Mouse (Mus musculus): ENCODE results near the gene Uba7. TPM values are rescaled to one million over a fixed set of nuclear protein-coding genes. Genes with fewer than 3 reads are reported as not detected.

Gene Uba7
- polyA plus RNA-seq, 1 experiment from 2014 or later: 25.4 TPM

- WGBS: 89% methylated on average over 3 of the region's 3 CpGs
- peaks cover 74% of the 10 kb centered on the region for H3K36me3 ChIP-seq
- no peak overlapping the region for H3K27ac ChIP-seq
- no peak overlapping the region for H3K4me2 ChIP-seq
- no peak overlapping the region for H3K4me3 ChIP-seq (replicated peaks)
- ATAC-seq (ENCODE audit: insufficient number of reproducible peaks, insufficient read depth, low FRiP score, low TSS enrichment, low read depth): no peak
- peaks cover 5% of the 10 kb centered on the region; the same call in 1 of the 2 replicates for H3K9me3 ChIP-seq
- H3K9ac ChIP-seq (replicated peaks): no peak overlapping the region
- no peaks in the 10 kb centered on the region for H3K27me3 ChIP-seq
- no peaks in the 10 kb centered on the region for H3K4me1 ChIP-seq (replicated peaks)
These were observed 51.3 kb downstream of the Uba7 start for GRCm38 (mm10) chr9:108026584-108026983.

- no peak overlapping the region for H3K27ac ChIP-seq
- no peak for ATAC-seq (ENCODE audit: insufficient number of reproducible peaks, insufficient read depth, low FRiP score, low TSS enrichment, low read depth)
These were observed 52.6 kb downstream of the Uba7 start for GRCm38 (mm10) chr9:108027867-108028266.

GRCm38 (mm10) chr9:108032126-108032525, 56.8 kb downstream of the Uba7 start:
- no peak overlapping the region for H3K9ac ChIP-seq (replicated peaks)
- peaks cover 5% of the 10 kb centered on the region; the same call in 1 of the 2 replicates for H3K9me3 ChIP-seq
- H3K4me3 ChIP-seq (replicated peaks): no peak overlapping the region
- H3K36me3 ChIP-seq: peaks cover 84% of the 10 kb centered on the region
- no peaks in the 10 kb centered on the region for H3K27me3 ChIP-seq
- ATAC-seq (ENCODE audit: insufficient number of reproducible peaks, insufficient read depth, low FRiP score, low TSS enrichment, low read depth): no peak
- no peak overlapping the region for H3K4me2 ChIP-seq
- no peak overlapping the region for H3K27ac ChIP-seq
- WGBS: 92% methylated on average over 5 of the region's 5 CpGs
- no peaks in the 10 kb centered on the region for H3K4me1 ChIP-seq (replicated peaks)

More at GRCm38 (mm10) chr9:108027867-108028266, 52.6 kb downstream of the Uba7 start:
- H3K9me3 ChIP-seq: peaks cover 5% of the 10 kb centered on the region; the same call in 1 of the 2 replicates
- no peaks in the 10 kb centered on the region for H3K4me1 ChIP-seq (replicated peaks)
- H3K9ac ChIP-seq (replicated peaks): no peak overlapping the region
- no peak overlapping the region for H3K4me2 ChIP-seq
- WGBS: 96% methylated on average over 3 of the region's 3 CpGs
- no peak overlapping the region for H3K4me3 ChIP-seq (replicated peaks)
- peaks cover 86% of the 10 kb centered on the region for H3K36me3 ChIP-seq
- H3K27me3 ChIP-seq: no peaks in the 10 kb centered on the region

Other genes with a start within 250 kb of the Uba7 start
- 232 and 239 TPM in 2 replicates for gene Rbm5, start 204.5 kb upstream of the Uba7 start, polyA plus RNA-seq (2016; fragmentation: Nextera tagmentation; extraction: Ambion mirVana)
- gene Rbm6, start 102.3 kb upstream of the Uba7 start, polyA plus RNA-seq (2016; fragmentation: Nextera tagmentation; extraction: Ambion mirVana): 111 TPM in 2 replicates
- 10.4 and 12.9 TPM in 2 replicates for gene Mon1a, start 87.4 kb upstream of the Uba7 start, polyA plus RNA-seq (2016; fragmentation: Nextera tagmentation; extraction: Ambion mirVana)
- gene Mst1r, start 68.6 kb upstream of the Uba7 start, polyA plus RNA-seq (2016; fragmentation: Nextera tagmentation; extraction: Ambion mirVana): 2.5 and 3.1 TPM in 2 replicates
- not detected in 2 replicates for gene Actl11, start 47.0 kb upstream of the Uba7 start, polyA plus RNA-seq (2016; fragmentation: Nextera tagmentation; extraction: Ambion mirVana)
- gene Camkv, start 39.8 kb upstream of the Uba7 start, polyA plus RNA-seq (2016; fragmentation: Nextera tagmentation; extraction: Ambion mirVana): 11.3 and 12.7 TPM in 2 replicates
- 32.3 and 33.0 TPM in 2 replicates for gene Traip, start 25.4 kb upstream of the Uba7 start, polyA plus RNA-seq (2016; fragmentation: Nextera tagmentation; extraction: Ambion mirVana)
- gene Gm20661, start 7.6 kb downstream of the Uba7 start, polyA plus RNA-seq (2016; fragmentation: Nextera tagmentation; extraction: Ambion mirVana): 10.4 and 11.2 TPM in 2 replicates
- 133 and 138 TPM in 2 replicates for gene Inka1, start 10.4 kb downstream of the Uba7 start, polyA plus RNA-seq (2016; fragmentation: Nextera tagmentation; extraction: Ambion mirVana)
- gene Cdhr4, start 17.0 kb downstream of the Uba7 start, polyA plus RNA-seq (2016; fragmentation: Nextera tagmentation; extraction: Ambion mirVana): 18.6 and 19.3 TPM in 2 replicates
- 1.3 TPM in 2 replicates for gene Gm20662, start 20.8 kb downstream of the Uba7 start, polyA plus RNA-seq (2016; fragmentation: Nextera tagmentation; extraction: Ambion mirVana)
- gene Ip6k1, start 27.0 kb downstream of the Uba7 start, polyA plus RNA-seq (2016; fragmentation: Nextera tagmentation; extraction: Ambion mirVana): 80.6 and 84.4 TPM in 2 replicates
- gene Gmppb, start 73.7 kb downstream of the Uba7 start, polyA plus RNA-seq (2016; fragmentation: Nextera tagmentation; extraction: Ambion mirVana): 22.5 and 25.5 TPM in 2 replicates
- gene Amigo3, start 77.7 kb downstream of the Uba7 start, polyA plus RNA-seq (2016; fragmentation: Nextera tagmentation; extraction: Ambion mirVana): 3.1 and 3.7 TPM in 2 replicates
- 0.18 and 0.51 TPM in 2 replicates for gene Mst1, start 104.9 kb downstream of the Uba7 start, polyA plus RNA-seq (2016; fragmentation: Nextera tagmentation; extraction: Ambion mirVana)
- 30.5 and 38.0 TPM in 2 replicates for gene Rnf123, start 107.8 kb downstream of the Uba7 start, polyA plus RNA-seq (2016; fragmentation: Nextera tagmentation; extraction: Ambion mirVana)
- 56.9 and 57.9 TPM in 2 replicates for gene Apeh, start 119.1 kb downstream of the Uba7 start, polyA plus RNA-seq (2016; fragmentation: Nextera tagmentation; extraction: Ambion mirVana)
- gene Bsn, start 214.9 kb downstream of the Uba7 start, polyA plus RNA-seq (2016; fragmentation: Nextera tagmentation; extraction: Ambion mirVana): 1.1 and 1.2 TPM in 2 replicates